Mouse (Mus musculus) embryonic fibroblast, embryonic 13.5 days (primary cell): Measurements from ENCODE around the gene Cul7.

Experiments
- CTCF ChIP-seq: IDR thresholded peaks from 2 replicates; pipeline ENCODE4 v1.5.1; 2011; ENCODE audit warnings: mild to moderate bottlenecking, control low read depth, low read length, moderate library complexity, borderline replicate concordance; ENCODE audit not compliant: insufficient read depth
- POLR2A ChIP-seq: IDR thresholded peaks from 2 replicates; pipeline ENCODE4 v1.6.1; 2011; ENCODE audit warnings: low read depth, mild to moderate bottlenecking, control low read depth, low read length, moderate library complexity

DNA sequence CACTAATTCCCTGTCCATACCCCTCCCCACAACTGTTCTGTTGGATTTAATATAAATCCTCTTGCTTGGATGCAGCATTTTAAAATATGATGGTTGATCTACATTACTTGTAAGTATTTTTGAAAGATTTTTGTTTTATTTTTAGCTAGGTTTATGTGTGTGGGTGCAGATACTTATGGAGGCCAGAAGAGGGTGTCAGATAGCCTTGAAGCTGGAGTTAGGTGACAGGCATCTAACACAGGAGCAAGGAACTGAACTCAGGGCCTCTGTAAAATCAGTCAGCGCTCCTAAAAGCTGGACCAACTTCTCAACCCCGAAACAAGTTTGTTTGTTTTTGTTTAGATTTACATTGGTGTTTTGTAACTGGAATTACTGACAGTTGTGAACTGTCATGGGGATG is 49.6 kb upstream of the Cul7 start:
- no peak for TF ChIP-seq POLR2A
- TF ChIP-seq CTCF = no peak
